Mouse (Mus musculus): Measurements from ENCODE around the gene 6430548M08Rik. TPM values are rescaled to one million over a fixed set of nuclear protein-coding genes. Genes with fewer than 3 reads are reported as not detected.

The 6430548M08Rik gene
- polyA plus RNA-seq, 1 experiment from 2014 or later, result 32.6 TPM

DNA sequence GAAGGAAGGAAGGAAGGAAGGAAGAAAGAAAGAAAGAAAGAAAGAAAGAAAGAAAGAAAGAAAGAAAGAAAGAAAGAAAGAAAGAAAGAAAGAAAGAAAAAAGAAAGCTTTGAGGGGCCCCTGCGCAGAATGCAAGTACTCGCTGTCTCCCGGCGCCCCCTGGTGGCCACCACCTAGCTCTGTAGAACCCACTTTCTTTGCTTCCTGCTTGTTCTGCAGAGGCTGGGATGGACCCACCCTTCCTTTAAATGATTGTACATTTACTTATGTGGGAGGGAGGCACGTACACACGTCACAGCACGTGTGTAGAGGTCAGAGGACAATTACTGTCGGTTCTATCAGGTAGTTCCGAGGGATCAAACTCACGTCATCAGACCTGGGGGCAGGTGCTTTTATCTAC is 35.9 kb upstream of the 6430548M08Rik start:
- H3K4me2 ChIP-seq (ENCODE audit: low read length), result no peak overlapping the region
- H3K9me3 ChIP-seq (ENCODE audit: control insufficient read depth, low read length), result no peaks in the 10 kb centered on the region
- H3K9ac ChIP-seq (ENCODE audit: low read depth, low read length), result no peak overlapping the region
- peak; percentile 62; the same call in 1 of the 2 replicates for ATAC-seq
- no peak overlapping the region for H3K27ac ChIP-seq (ENCODE audit: low read depth, low read length)
- no peaks in the 10 kb centered on the region for H3K27me3 ChIP-seq (replicated peaks; ENCODE audit: control insufficient read depth, insufficient read depth, low read length)
- peaks cover 14% of the 10 kb centered on the region for H3K36me3 ChIP-seq (ENCODE audit: control insufficient read depth, insufficient read depth, low read length)
- H3K4me3 ChIP-seq (ENCODE audit: low read length), result no peak overlapping the region
- 15% methylated on average over 10 of the region's 10 CpGs for WGBS
- no peaks in the 10 kb centered on the region for H3K4me1 ChIP-seq (ENCODE audit: control insufficient read depth, insufficient read depth, low read depth, low read length)

DNA sequence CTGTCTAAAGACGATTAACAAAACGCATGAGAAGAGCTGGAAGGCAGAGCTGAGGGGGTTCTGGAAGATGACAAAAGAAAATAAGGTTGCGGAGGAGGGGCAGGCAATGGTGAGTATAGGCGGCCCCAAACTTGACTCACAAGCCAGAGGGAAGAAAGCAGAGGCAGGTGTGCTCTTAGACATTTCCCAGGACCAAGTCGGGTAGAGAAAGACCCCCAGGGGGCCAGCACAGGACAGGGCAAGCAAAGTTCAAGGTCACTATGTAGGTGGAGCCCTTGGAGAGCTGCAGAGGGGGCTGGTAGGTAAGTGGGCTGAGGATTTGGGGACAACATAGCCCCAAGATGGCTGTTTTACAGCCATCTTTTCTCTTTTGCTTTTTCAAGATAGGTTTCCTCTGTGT is 34.6 kb upstream of the 6430548M08Rik start:
- H3K4me2 ChIP-seq (ENCODE audit: low read length), result no peak overlapping the region
- no peaks in the 10 kb centered on the region for H3K4me1 ChIP-seq (ENCODE audit: control insufficient read depth, insufficient read depth, low read depth, low read length)
- H3K36me3 ChIP-seq (ENCODE audit: control insufficient read depth, insufficient read depth, low read length), result peaks cover 17% of the 10 kb centered on the region
- no peak overlapping the region for H3K27ac ChIP-seq (ENCODE audit: low read depth, low read length)
- no peaks in the 10 kb centered on the region for H3K27me3 ChIP-seq (replicated peaks; ENCODE audit: control insufficient read depth, insufficient read depth, low read length)
- WGBS, result 65% methylated on average over 5 of the region's 5 CpGs
- no peak for ATAC-seq
- H3K9me3 ChIP-seq (ENCODE audit: control insufficient read depth, low read length), result no peaks in the 10 kb centered on the region
- no peak overlapping the region for H3K9ac ChIP-seq (ENCODE audit: low read depth, low read length)
- H3K4me3 ChIP-seq (ENCODE audit: low read length), result no peak overlapping the region

GRCm38 (mm10) chr8:120083261-120083660 is 30.7 kb upstream of the 6430548M08Rik start:
- Histone ChIP-seq H3K9me3 (ENCODE audit: control insufficient read depth, low read length) (no peaks in the 10 kb centered on the region), H3K4me1 (ENCODE audit: control insufficient read depth, insufficient read depth, low read depth, low read length) (no peaks in the 10 kb centered on the region), H3K27ac (ENCODE audit: low read depth, low read length) (no peak overlapping the region), H3K36me3 (ENCODE audit: control insufficient read depth, insufficient read depth, low read length) (peaks cover 38% of the 10 kb centered on the region), H3K27me3 (replicated peaks; ENCODE audit: control insufficient read depth, insufficient read depth, low read length) (no peaks in the 10 kb centered on the region), H3K4me2 (ENCODE audit: low read length) (no peak overlapping the region), H3K4me3 (ENCODE audit: low read length) (no peak overlapping the region), H3K9ac (ENCODE audit: low read depth, low read length) (no peak overlapping the region)
- WGBS, result 81% methylated on average over 8 of the region's 8 CpGs
- peak; percentile 61; the same call in 1 of the 2 replicates for ATAC-seq

DNA sequence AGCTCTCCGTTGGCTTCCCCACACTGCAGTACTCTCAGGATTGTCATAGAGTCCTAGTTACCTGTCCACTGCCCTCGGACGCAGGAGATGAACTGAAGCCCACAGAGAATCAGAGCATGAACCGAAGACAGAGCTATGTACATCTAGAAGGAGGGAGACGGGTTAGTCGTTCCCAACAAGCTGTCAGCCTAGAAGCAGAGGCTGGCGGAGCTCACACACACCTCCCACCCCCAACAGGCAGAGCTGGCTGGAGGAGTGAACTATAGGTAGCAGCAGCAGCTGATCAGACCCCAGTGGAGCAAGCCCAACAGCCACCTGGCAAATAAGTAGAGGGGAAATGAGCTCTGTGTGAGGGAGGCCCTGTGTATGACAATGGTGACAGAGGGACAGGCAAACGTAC is 29.2 kb upstream of the 6430548M08Rik start:
- Histone ChIP-seq H3K4me2 (ENCODE audit: low read length) (no peak overlapping the region), H3K4me1 (ENCODE audit: control insufficient read depth, insufficient read depth, low read depth, low read length) (no peaks in the 10 kb centered on the region), H3K36me3 (ENCODE audit: control insufficient read depth, insufficient read depth, low read length) (peaks cover 38% of the 10 kb centered on the region), H3K9me3 (ENCODE audit: control insufficient read depth, low read length) (no peaks in the 10 kb centered on the region), H3K4me3 (ENCODE audit: low read length) (no peak overlapping the region), H3K27me3 (replicated peaks; ENCODE audit: control insufficient read depth, insufficient read depth, low read length) (no peaks in the 10 kb centered on the region), H3K27ac (ENCODE audit: low read depth, low read length) (no peak overlapping the region), H3K9ac (ENCODE audit: low read depth, low read length) (no peak overlapping the region)
- no peak for ATAC-seq
- WGBS, result 94% methylated on average over 8 of the region's 8 CpGs

DNA sequence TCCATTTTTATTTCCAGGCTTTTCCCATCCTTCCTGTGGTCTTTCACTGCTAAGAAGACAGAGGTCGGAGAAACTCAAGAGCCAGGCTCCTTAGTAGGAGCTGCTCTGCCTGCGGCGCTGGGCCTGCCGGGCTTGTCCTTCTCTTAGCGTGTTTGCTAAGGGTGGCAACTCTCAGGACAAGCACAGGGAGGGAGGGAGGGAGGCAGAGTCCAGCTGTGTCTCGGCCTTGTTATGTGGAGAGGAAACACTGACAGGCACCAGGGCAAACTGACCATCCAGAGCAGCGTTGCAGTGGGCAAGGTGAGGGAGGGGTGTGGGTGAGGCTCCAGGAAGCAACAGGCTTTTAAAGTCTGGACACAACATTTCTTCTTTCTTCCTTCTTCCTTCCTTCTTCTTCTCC is 24.4 kb upstream of the 6430548M08Rik start:
- Histone ChIP-seq H3K9me3 (ENCODE audit: control insufficient read depth, low read length) (no peaks in the 10 kb centered on the region), H3K36me3 (ENCODE audit: control insufficient read depth, insufficient read depth, low read length) (peaks cover 35% of the 10 kb centered on the region)

DNA sequence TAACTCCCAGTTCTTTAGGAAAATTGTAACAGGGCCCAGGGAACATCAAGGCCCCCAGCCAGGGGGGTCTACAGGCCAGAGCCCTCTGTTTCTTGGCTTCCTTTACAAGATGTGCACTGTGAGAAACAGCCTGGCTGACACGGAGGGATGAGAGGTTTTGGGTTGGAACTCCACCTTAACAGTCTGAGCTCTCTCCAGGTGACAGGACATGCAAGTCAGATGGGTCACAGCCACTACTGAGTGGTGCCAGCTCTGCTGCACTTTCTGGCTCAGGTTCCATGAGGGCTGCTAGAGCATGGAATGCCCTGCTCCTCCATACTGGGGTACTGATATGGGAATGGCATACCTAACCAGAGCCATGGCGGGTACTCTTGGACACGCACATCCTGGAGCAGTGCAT is 22.9 kb upstream of the 6430548M08Rik start:
- Histone ChIP-seq H3K4me1 (ENCODE audit: control insufficient read depth, insufficient read depth, low read depth, low read length) (no peaks in the 10 kb centered on the region), H3K4me2 (ENCODE audit: low read length) (no peak overlapping the region), H3K4me3 (ENCODE audit: low read length) (no peak overlapping the region), H3K9ac (ENCODE audit: low read depth, low read length) (no peak overlapping the region), H3K27ac (ENCODE audit: low read depth, low read length) (no peak overlapping the region), H3K27me3 (replicated peaks; ENCODE audit: control insufficient read depth, insufficient read depth, low read length) (no peaks in the 10 kb centered on the region), H3K9me3 (ENCODE audit: control insufficient read depth, low read length) (no peaks in the 10 kb centered on the region), H3K36me3 (ENCODE audit: control insufficient read depth, insufficient read depth, low read length) (peaks cover 30% of the 10 kb centered on the region)
- 98% methylated on average over 3 of the region's 3 CpGs for WGBS
- no peak for ATAC-seq

More for the DNA sequence above, 24.4 kb upstream of the 6430548M08Rik start:
- no peak overlapping the region for H3K4me2 ChIP-seq (ENCODE audit: low read length)
- no peak overlapping the region for H3K4me3 ChIP-seq (ENCODE audit: low read length)
- no peaks in the 10 kb centered on the region for H3K4me1 ChIP-seq (ENCODE audit: control insufficient read depth, insufficient read depth, low read depth, low read length)
- no peak overlapping the region for H3K27ac ChIP-seq (ENCODE audit: low read depth, low read length)
- WGBS, result 79% methylated on average over 7 of the region's 7 CpGs
- no peak for ATAC-seq
- H3K9ac ChIP-seq (ENCODE audit: low read depth, low read length), result no peak overlapping the region
- H3K27me3 ChIP-seq (replicated peaks; ENCODE audit: control insufficient read depth, insufficient read depth, low read length), result no peaks in the 10 kb centered on the region

DNA sequence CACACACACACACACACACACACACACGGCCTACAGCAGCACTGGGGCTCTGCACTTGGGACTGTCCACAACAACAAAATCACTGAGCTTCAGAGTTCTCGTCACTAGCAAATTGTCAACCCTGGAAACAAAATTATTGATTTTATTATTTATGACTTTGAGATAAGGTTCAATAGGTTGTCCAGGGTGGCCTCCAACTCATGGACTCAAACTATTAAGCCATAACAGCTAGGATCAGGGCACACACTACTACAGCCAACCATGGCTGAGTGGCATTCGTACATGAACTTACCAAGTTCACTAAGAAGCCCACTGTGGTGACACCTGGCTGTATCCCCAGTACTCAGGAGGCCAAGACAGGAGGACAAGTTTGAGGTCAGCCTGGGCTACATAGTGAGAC is 20.8 kb upstream of the 6430548M08Rik start:
- Histone ChIP-seq H3K36me3 (ENCODE audit: control insufficient read depth, insufficient read depth, low read length) (peaks cover 14% of the 10 kb centered on the region), H3K9me3 (ENCODE audit: control insufficient read depth, low read length) (no peaks in the 10 kb centered on the region), H3K4me2 (ENCODE audit: low read length) (no peak overlapping the region), H3K27ac (ENCODE audit: low read depth, low read length) (no peak overlapping the region), H3K9ac (ENCODE audit: low read depth, low read length) (no peak overlapping the region), H3K4me3 (ENCODE audit: low read length) (no peak overlapping the region), H3K27me3 (replicated peaks; ENCODE audit: control insufficient read depth, insufficient read depth, low read length) (no peaks in the 10 kb centered on the region), H3K4me1 (ENCODE audit: control insufficient read depth, insufficient read depth, low read depth, low read length) (no peaks in the 10 kb centered on the region)
- no peak for ATAC-seq
- WGBS, result 95% methylated on average over 3 of the region's 3 CpGs

DNA sequence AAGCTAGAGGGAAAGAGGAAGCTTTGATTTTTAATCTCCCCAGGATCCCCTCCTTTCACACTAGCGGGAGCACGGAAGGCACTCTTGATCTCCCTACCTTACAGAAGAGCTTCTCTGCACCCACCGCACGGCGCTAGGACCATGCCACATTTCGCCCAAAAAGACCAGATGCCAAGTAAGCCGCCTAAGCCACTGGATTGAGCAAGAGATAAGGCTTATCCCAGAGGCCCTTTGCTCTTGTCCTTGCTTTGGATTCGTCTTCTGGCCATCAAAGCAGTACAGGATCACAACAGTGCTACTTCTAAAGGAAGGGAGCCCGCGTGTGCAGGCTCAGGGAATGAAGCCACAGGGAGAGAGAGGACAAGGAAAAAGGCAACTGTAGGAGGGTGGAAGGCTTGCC is 19.2 kb upstream of the 6430548M08Rik start:
- Histone ChIP-seq H3K9ac (ENCODE audit: low read depth, low read length) (no peak overlapping the region), H3K36me3 (ENCODE audit: control insufficient read depth, insufficient read depth, low read length) (peaks cover 14% of the 10 kb centered on the region), H3K9me3 (ENCODE audit: control insufficient read depth, low read length) (no peaks in the 10 kb centered on the region), H3K4me3 (ENCODE audit: low read length) (no peak overlapping the region), H3K27ac (ENCODE audit: low read depth, low read length) (no peak overlapping the region), H3K27me3 (replicated peaks; ENCODE audit: control insufficient read depth, insufficient read depth, low read length) (no peaks in the 10 kb centered on the region), H3K4me1 (ENCODE audit: control insufficient read depth, insufficient read depth, low read depth, low read length) (peaks cover 3% of the 10 kb centered on the region), H3K4me2 (ENCODE audit: low read length) (no peak overlapping the region)
- WGBS, result 88% methylated on average over 10 of the region's 10 CpGs
- ATAC-seq, result no peak

- no peak for ATAC-seq
- no peak overlapping the region for H3K9ac ChIP-seq (ENCODE audit: low read depth, low read length)
- H3K9me3 ChIP-seq (ENCODE audit: control insufficient read depth, low read length), result no peaks in the 10 kb centered on the region
- H3K27me3 ChIP-seq (replicated peaks; ENCODE audit: control insufficient read depth, insufficient read depth, low read length), result no peaks in the 10 kb centered on the region
- no peak overlapping the region for H3K4me3 ChIP-seq (ENCODE audit: low read length)
- peaks cover 3% of the 10 kb centered on the region for H3K36me3 ChIP-seq (ENCODE audit: control insufficient read depth, insufficient read depth, low read length)
- H3K27ac ChIP-seq (ENCODE audit: low read depth, low read length), result no peak overlapping the region
- WGBS, result 81% methylated on average over 2 of the region's 2 CpGs
- no peak overlapping the region for H3K4me2 ChIP-seq (ENCODE audit: low read length)
- peaks cover 10% of the 10 kb centered on the region for H3K4me1 ChIP-seq (ENCODE audit: control insufficient read depth, insufficient read depth, low read depth, low read length)
Measured at GRCm38 (mm10) chr8:120096486-120096885, 17.5 kb upstream of the 6430548M08Rik start.
